Mouse (Mus musculus) spleen, embryonic (tissue): ENCODE data around the gene Apod.

Experiments
- CTCF ChIA-PET: fragments of 350-600 bp; sonication (Branson Sonifier 250); formaldehyde crosslinking; loops from one replicate; lab custom pipeline; 2022; lab: Charles Lee

Apod gene

GRCm38 (mm10) chr16:31286801-31287488, 27.7 kb downstream of the Apod start:
- CTCF ChIA-PET = no interaction called here

- CTCF ChIA-PET = no interaction called here
Observed at GRCm38 (mm10) chr16:31281981-31282380, 32.6 kb downstream of the Apod start.

GRCm38 (mm10) chr16:31280176-31280575, 34.4 kb downstream of the Apod start:
- CTCF ChIA-PET = interaction anchor here (0.6 kb wide), 1 partner anchor 988 kb away, joined by 3 read pairs; no protein-coding TSS in a partner anchor

- CTCF ChIA-PET = no interaction called here
Observed at GRCm38 (mm10) chr16:31278581-31278980, 36.0 kb downstream of the Apod start.

GRCm38 (mm10) chr16:31278081-31278480, 36.5 kb downstream of the Apod start:
- CTCF ChIA-PET = no interaction called here

- CTCF ChIA-PET = no interaction called here
Observed at GRCm38 (mm10) chr16:31276962-31277361, 37.6 kb downstream of the Apod start.

GRCm38 (mm10) chr16:31276539-31276938, 38.1 kb downstream of the Apod start:
- CTCF ChIA-PET = no interaction called here

- CTCF ChIA-PET = interaction anchor here (0.6 kb wide), 1 partner anchor 78 kb away, joined by 3 read pairs; no protein-coding TSS in a partner anchor
Observed at GRCm38 (mm10) chr16:31274674-31275460, 39.7 kb downstream of the Apod start, which contains the start of gene Ppp1r2. TSS of gene Ppp1r2 (minus strand) at chr16:31275277.

GRCm38 (mm10) chr16:31274084-31274483, 40.5 kb downstream of the Apod start:
- CTCF ChIA-PET = interaction anchor here (0.6 kb wide), 1 partner anchor 77 kb away, joined by 3 read pairs; no protein-coding TSS in a partner anchor

- CTCF ChIA-PET = no interaction called here
Observed at GRCm38 (mm10) chr16:31266692-31267091, 47.9 kb downstream of the Apod start.

- CTCF ChIA-PET = no interaction called here
Observed at GRCm38 (mm10) chr16:31256151-31256550, 58.5 kb downstream of the Apod start.

- CTCF ChIA-PET = no interaction called here
Observed at GRCm38 (mm10) chr16:31255685-31256084, 58.9 kb downstream of the Apod start.

- CTCF ChIA-PET = no interaction called here
Observed at GRCm38 (mm10) chr16:31249401-31249800, 65.2 kb downstream of the Apod start.

- CTCF ChIA-PET = interaction anchor here (0.7 kb wide), 1 partner anchor 11 kb away, joined by 7 read pairs; no protein-coding TSS in a partner anchor
Observed at GRCm38 (mm10) chr16:31248717-31249116, 65.9 kb downstream of the Apod start.

GRCm38 (mm10) chr16:31247442-31247841, 67.2 kb downstream of the Apod start:
- CTCF ChIA-PET = no interaction called here
